Mouse (Mus musculus) forebrain, embryonic 13.5 days (tissue): Measurements from ENCODE around the gene Wdfy2. TPM values are rescaled to one million over a fixed set of nuclear protein-coding genes. Genes with fewer than 3 reads are reported as not detected.
A peak's percentile ranks its signal among the peaks of the same experiment; 100 is the strongest.

ENCODE experiments used
- ATAC-seq: fragments of 200-750 bp; cut with Nextera tagmentation; 2 replicates; pipeline ENCODE4 v1.8.0; 2017
- H3K27ac ChIP-seq: fragments of 300-500 bp; sonication (generic); 2 replicates; pipeline ENCODE4 v1.5.1; 2015; ENCODE audit warnings: inconsistent platforms, mild to moderate bottlenecking, moderate library complexity
- H3K27me3 ChIP-seq: fragments of 300-500 bp; sonication (generic); 2 replicates; pipeline ENCODE4 v1.6.1; 2015; ENCODE audit warnings: mild to moderate bottlenecking, inconsistent platforms
- H3K36me3 ChIP-seq: fragments of 300-500 bp; sonication (generic); 2 replicates; pipeline ENCODE4 v1.6.1; 2015; ENCODE audit warnings: mild to moderate bottlenecking, inconsistent platforms; ENCODE audit not compliant: poor library complexity, severe bottlenecking
- H3K4me1 ChIP-seq: fragments of 300-500 bp; sonication (generic); 2 replicates; pipeline ENCODE4 v1.6.1; 2015; ENCODE audit warnings: inconsistent platforms
- H3K4me2 ChIP-seq: fragments of 300-500 bp; sonication (generic); 2 replicates; pipeline ENCODE4 v1.6.1; 2015; ENCODE audit warnings: inconsistent platforms, mild to moderate bottlenecking, moderate library complexity
- H3K4me3 ChIP-seq: fragments of 300-500 bp; sonication (generic); 2 replicates; pipeline ENCODE4 v1.5.1; 2015; ENCODE audit warnings: mild to moderate bottlenecking, inconsistent platforms
- H3K9ac ChIP-seq: fragments of 300-500 bp; sonication (generic); 2 replicates; pipeline ENCODE4 v1.6.1; 2015; ENCODE audit warnings: mild to moderate bottlenecking, inconsistent platforms
- H3K9me3 ChIP-seq: fragments of 300-500 bp; sonication (generic); replicated peaks from 2 replicates; pipeline ENCODE4 v1.6.1; 2016; ENCODE audit warnings: inconsistent platforms
- WGBS: fragments of 180-500 bp; shearing (Covaris S2); methylation state at CpG from one replicate; pipeline ENCODE4 v1.1.7; 2015; 5-methylcytosine and 5-hydroxymethylcytosine counted together
- polyA plus RNA-seq: library from polyadenylated mRNA; unstranded; fragments of >200 nt; fragmentation: Nextera tagmentation; extraction: Ambion mirVana; gene quantifications from 2 replicates; pipeline ENCODE4 v1.2.1, GENCODE M21; 2015

Wdfy2 gene
- polyA plus RNA-seq, 1 experiment from 2014 or later = 7.3 TPM

DNA sequence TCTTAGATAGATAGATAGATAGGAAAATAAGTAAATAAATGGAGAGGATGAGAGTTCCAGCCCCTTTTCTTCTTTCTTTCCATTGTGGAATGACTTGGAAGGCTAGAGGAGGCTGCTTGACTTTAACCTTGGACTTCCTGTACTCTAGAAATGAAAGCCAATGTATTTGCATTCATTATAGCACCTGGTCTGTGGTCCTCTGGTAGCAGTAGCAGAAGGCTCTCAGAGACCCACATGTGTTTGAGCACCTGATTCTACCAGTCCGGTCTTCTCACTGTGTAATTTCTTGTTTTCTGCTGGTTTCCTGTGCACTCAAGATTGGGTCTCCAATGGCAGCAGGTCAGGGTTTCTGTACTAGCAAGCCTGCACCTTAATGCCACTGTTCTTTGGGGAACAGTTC, 30.1 kb downstream of the Wdfy2 start:
- peaks cover 8% of the 10 kb centered on the region; the same call in 1 of the 2 replicates for H3K4me1 ChIP-seq
- peaks cover 11% of the 10 kb centered on the region for H3K9me3 ChIP-seq
- H3K27ac ChIP-seq = no peak overlapping the region
- no peak overlapping the region for H3K4me2 ChIP-seq
- H3K4me3 ChIP-seq = no peak overlapping the region
- H3K27me3 ChIP-seq = no peaks in the 10 kb centered on the region
- no peak for ATAC-seq
- no peaks in the 10 kb centered on the region for H3K36me3 ChIP-seq
- WGBS = 81% methylated on average over 1 of the region's 1 CpGs
- H3K9ac ChIP-seq = no peak overlapping the region

DNA sequence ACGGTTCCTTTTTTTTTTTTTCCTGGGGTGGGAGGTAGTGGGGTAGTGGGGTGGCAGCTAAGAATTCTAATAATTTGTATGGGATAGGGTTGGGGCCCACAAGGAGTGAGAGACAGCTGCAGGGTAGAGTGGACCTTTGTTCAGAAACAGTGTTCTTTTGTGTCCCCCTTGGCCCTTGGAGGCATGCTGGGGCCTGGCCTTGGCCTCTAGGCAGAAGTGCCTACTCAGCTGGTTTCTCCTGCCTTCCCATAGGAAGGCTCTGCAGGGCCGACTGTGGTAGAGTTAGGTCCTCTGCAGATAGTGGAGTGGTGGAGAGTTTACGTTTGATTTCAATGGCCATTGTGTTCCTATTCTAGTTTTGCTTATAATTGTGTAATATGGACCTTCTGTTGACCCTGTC, 30.8 kb downstream of the Wdfy2 start:
- Histone ChIP-seq H3K27ac (no peak overlapping the region), H3K9ac (no peak overlapping the region), H3K4me1 (peaks cover 8% of the 10 kb centered on the region; the same call in 1 of the 2 replicates), H3K9me3 (peaks cover 11% of the 10 kb centered on the region), H3K36me3 (no peaks in the 10 kb centered on the region), H3K27me3 (no peaks in the 10 kb centered on the region), H3K4me3 (no peak overlapping the region), H3K4me2 (no peak overlapping the region)
- WGBS = 31% methylated on average over 3 of the region's 3 CpGs
- no peak for ATAC-seq

DNA sequence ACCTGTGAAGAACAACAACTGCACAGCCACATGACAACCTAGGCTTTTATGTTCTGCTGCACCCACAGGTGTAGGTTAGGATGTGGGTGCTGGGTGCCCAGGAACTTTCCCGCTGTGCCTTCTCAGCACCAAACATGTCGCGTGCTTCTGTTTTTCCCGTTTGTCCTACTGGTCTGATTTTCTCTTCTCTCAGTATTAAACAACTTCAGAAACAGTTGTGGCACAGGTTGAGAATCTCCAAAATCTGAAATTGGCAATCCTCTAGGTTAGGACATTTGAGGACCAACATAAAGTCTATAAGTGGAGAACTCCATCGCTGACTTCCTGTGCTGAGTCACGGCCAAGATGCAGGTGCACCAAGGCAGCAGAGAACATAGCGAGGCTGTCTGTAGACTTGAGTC, 32.8 kb downstream of the Wdfy2 start:
- no peak for ATAC-seq

DNA sequence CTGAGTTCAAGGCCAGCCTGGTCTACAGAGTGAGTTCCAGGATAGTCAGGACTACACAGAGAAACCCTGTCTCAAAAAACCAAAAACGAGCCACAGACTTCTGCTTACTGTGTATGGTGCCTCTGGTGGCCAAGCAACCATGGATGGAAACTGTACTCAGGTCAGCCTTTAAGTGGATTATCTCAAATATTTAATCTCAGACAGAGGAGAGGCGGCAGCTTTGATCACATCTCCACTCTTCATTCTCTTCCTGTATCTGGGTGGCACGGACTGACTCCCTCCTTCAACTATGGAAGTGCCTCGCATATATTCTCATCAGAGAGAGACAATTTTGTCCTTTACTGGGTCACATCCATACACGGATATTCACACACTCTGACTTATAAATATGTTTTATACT, 34.0 kb downstream of the Wdfy2 start:
- H3K4me3 ChIP-seq = no peak overlapping the region
- peaks cover 20% of the 10 kb centered on the region for H3K4me1 ChIP-seq
- no peak overlapping the region for H3K9ac ChIP-seq
- H3K27ac ChIP-seq = no peak overlapping the region
- H3K9me3 ChIP-seq = peaks cover 11% of the 10 kb centered on the region
- ATAC-seq = no peak
- H3K4me2 ChIP-seq = no peak overlapping the region
- WGBS = 95% methylated on average over 5 of the region's 5 CpGs
- no peaks in the 10 kb centered on the region for H3K27me3 ChIP-seq
- no peaks in the 10 kb centered on the region for H3K36me3 ChIP-seq

More for the DNA sequence above, 32.8 kb downstream of the Wdfy2 start:
- no peak overlapping the region for H3K4me2 ChIP-seq
- no peak overlapping the region for H3K27ac ChIP-seq
- 98% methylated on average over 7 of the region's 7 CpGs for WGBS
- H3K4me3 ChIP-seq = no peak overlapping the region
- H3K4me1 ChIP-seq = peaks cover 21% of the 10 kb centered on the region
- H3K36me3 ChIP-seq = no peaks in the 10 kb centered on the region
- no peak overlapping the region for H3K9ac ChIP-seq
- no peaks in the 10 kb centered on the region for H3K27me3 ChIP-seq
- H3K9me3 ChIP-seq = peaks cover 11% of the 10 kb centered on the region

DNA sequence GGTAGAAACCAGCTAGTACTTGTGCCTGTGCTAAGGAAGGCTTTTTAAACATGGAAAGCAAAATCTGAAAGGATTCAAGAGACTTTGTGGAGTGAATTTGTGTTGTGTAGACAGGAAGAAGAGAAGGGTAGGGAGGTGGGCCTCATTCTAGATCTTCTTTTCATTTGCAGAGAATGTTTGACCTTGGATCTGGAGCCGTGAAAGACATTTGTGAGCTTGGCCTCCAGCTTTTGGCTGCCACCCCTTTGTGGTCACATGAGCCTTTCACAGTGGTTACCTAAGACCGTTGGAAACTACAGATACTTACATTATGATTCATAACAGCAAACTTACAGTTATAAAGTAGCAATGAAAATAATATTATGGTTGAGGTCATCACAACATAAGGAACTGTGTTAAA, 34.5 kb downstream of the Wdfy2 start:
- ATAC-seq = no peak
- H3K27ac ChIP-seq = no peak overlapping the region
- peaks cover 20% of the 10 kb centered on the region for H3K4me1 ChIP-seq
- no peak overlapping the region for H3K4me2 ChIP-seq
- H3K27me3 ChIP-seq = no peaks in the 10 kb centered on the region
- H3K36me3 ChIP-seq = no peaks in the 10 kb centered on the region
- H3K9ac ChIP-seq = no peak overlapping the region
- H3K4me3 ChIP-seq = no peak overlapping the region
- peaks cover 11% of the 10 kb centered on the region for H3K9me3 ChIP-seq
- 85% methylated on average over 2 of the region's 2 CpGs for WGBS

DNA sequence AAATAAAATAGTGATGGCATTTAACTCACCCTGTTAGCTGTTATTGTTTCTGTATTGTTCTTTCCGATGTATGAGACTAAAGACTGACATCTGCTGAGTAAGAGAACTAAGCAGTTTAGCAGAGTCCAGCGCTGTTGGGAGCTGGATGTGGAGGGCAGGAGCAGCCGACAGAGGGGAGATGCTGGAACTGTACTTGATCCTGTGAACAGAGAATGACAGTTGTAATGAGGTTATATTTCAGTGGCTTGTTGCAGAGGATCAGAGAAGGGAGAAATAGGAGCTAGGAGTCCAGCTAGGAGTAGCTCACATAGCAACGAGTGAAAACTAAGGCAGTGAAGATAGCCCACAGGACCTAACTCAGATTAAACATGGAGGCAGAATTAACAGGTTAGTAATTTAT, 36.3 kb downstream of the Wdfy2 start:
- Histone ChIP-seq H3K27me3 (no peaks in the 10 kb centered on the region), H3K4me2 (no peak overlapping the region; the same call in 1 of the 2 replicates), H3K9ac (no peak overlapping the region), H3K36me3 (no peaks in the 10 kb centered on the region), H3K4me3 (no peak overlapping the region), H3K9me3 (peaks cover 11% of the 10 kb centered on the region), H3K27ac (no peak overlapping the region), H3K4me1 (peaks cover 20% of the 10 kb centered on the region)
- WGBS = 8% methylated on average over 4 of the region's 4 CpGs
- no peak for ATAC-seq

DNA sequence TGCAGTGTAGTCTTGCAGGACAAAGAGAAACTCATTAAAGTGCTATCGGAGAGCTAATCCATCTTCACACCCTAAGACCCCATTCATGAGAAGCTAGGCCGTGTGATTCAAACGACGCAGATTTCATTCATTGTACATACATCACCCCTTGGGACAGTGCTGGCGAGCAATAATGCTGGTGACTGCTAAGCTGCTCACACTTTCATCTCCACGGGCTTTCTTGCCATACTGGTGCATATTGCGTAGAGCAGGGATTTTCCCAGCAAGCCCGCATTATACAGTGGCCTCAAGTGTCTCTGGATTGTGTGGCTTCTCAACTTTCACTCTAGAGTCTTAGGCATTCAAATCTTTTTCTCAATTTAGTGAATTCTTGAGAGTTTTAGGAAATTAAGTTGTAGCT, 36.9 kb downstream of the Wdfy2 start:
- no peak overlapping the region for H3K4me3 ChIP-seq
- peaks cover 26% of the 10 kb centered on the region for H3K4me1 ChIP-seq
- H3K9me3 ChIP-seq = peaks cover 11% of the 10 kb centered on the region
- WGBS = 9% methylated on average over 8 of the region's 8 CpGs
- peak overlapping the region; percentile 33 for H3K4me2 ChIP-seq
- H3K36me3 ChIP-seq = no peaks in the 10 kb centered on the region
- no peaks in the 10 kb centered on the region for H3K27me3 ChIP-seq
- no peak overlapping the region for H3K9ac ChIP-seq
- ATAC-seq = peak; percentile 66; the same call in 1 of the 2 replicates
- H3K27ac ChIP-seq = no peak overlapping the region

DNA sequence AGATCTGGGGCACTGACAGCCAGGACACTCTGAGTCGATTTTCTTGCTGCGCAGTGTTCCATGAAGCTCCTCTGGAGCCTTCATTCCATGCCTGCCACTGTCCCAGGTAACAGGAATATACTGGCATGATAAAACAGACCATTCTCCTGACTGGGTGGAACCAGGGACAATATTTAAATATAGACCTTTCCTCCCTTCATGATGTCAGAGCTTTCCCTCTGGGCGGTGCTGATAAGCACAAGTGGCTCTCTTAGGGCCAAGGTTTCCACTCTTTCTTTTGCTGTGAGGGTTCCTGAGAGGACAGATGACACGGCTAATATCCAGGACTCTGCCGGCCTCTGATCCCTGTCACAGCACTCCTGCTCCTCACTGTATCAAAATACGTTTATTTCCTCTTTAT, 40.6 kb downstream of the Wdfy2 start:
- ATAC-seq = no peak
- no peaks in the 10 kb centered on the region for H3K27me3 ChIP-seq
- peaks cover 56% of the 10 kb centered on the region for H3K4me1 ChIP-seq
- H3K27ac ChIP-seq = no peak overlapping the region
- H3K9me3 ChIP-seq = no peaks in the 10 kb centered on the region
- H3K36me3 ChIP-seq = no peaks in the 10 kb centered on the region
- 76% methylated on average over 6 of the region's 6 CpGs for WGBS
- H3K4me2 ChIP-seq = no peak overlapping the region
- H3K9ac ChIP-seq = no peak overlapping the region
- H3K4me3 ChIP-seq = no peak overlapping the region

DNA sequence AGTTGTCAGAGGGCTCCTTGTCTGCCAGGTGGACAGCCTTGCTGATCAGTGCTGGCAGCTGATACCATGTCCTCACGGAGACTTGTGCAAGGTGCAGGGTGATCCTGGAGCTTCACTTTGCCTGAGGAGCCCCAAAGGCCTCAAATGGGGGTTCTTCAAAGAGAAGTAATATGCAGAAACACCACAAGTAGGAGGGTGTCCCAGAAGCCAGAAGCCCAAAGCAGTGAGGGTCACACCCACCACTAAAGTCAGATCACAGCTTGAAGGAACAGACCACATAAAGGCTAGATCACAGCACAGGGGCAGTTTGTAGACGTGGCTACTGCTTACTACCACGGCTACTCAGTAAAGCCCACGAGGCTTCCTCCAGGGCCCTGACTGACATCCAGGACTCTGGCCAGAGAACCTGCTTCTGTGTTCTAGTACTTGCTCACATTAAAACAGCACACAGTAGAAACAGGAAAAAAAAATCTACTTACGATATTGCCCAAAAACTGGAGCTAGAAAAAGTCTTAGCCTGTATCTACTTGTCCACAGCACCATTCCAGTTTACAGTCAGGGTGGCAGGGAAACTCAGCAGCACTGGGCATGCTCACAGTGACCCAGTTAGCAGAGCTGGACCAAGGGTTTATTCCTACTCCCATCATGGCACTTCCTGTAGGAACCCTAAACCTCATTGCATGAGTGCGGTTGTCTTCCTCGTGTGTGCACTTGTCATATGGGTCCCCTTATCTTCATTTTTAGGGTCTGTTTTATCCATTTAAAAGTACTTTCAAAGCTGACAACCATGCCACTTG, 41.4 kb downstream of the Wdfy2 start:
- Histone ChIP-seq H3K4me2 (no peak overlapping the region), H3K27me3 (no peaks in the 10 kb centered on the region), H3K9ac (no peak overlapping the region), H3K4me3 (no peak overlapping the region), H3K36me3 (no peaks in the 10 kb centered on the region), H3K27ac (0 out of 2 replicates have a peak overlapping the region, but pooled peaks have one; percentile 12), H3K9me3 (no peaks in the 10 kb centered on the region), H3K4me1 (peaks cover 54% of the 10 kb centered on the region)
- 63% methylated on average over 7 of the region's 7 CpGs for WGBS
- ATAC-seq = no peak

DNA sequence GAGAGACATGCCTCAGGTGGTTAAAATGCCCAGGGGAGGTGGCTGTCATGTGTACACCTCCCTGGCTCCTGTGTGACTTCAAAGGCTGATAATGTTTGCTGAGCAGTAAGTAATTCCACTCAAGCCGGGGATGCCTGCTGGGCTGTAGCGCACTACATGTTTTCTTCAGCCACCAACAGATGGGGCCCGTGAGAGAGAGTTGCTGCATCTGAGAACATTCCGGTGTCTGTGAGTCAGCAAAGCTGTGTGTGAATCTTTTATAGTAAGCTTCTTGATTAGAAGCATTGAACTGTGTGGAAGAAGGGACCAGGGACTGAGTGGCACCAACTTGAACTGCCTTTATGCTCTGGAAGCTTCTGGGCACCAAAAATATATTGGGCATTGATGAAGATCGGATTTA, 42.0 kb downstream of the Wdfy2 start:
- Histone ChIP-seq H3K9ac (no peak overlapping the region), H3K4me1 (peaks cover 47% of the 10 kb centered on the region), H3K9me3 (no peaks in the 10 kb centered on the region), H3K4me3 (no peak overlapping the region), H3K27me3 (no peaks in the 10 kb centered on the region), H3K27ac (peak overlapping the region; percentile 80), H3K36me3 (no peaks in the 10 kb centered on the region), H3K4me2 (peak overlapping the region; percentile 32)
- 11% methylated on average over 5 of the region's 5 CpGs for WGBS
- ATAC-seq = peak; percentile 86

DNA sequence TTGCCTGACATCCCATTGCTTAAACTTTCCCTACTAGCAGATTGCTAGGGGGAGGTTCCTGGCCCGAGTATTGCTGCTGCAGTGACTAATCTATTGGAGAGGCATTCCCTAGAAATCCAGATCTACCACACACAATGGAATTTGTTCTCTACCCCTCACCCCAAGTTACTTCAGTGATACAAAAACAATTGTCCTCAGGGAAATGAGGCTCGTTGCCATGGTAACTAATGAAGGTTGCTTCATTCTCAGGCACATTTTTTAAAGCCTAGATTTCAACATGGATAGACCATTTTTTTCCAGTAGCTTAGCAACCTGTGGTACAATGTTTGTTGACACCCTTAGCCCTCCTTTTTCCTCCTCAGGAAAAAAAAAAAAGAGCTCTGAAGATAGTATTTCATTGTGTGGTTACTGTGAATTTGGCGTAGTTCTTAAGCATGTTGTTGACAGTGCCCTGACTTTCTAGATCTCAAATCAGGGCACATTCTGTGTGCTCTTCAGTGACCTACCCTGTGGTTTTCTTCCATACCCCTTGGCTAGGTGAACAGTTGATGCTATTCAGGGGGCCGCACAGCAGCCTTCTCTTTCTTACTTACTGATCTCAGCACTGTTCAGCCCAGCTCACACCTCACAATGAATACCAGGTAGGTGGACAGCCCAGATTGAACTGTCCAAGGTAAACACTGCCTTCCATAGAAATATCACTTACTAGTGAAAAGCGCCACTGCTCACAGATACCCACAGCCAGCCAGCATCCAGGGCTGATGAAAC, 42.8 kb downstream of the Wdfy2 start:
- Histone ChIP-seq H3K27me3 (no peaks in the 10 kb centered on the region), H3K4me2 (peak overlapping the region; percentile 32), H3K9me3 (no peaks in the 10 kb centered on the region), H3K36me3 (no peaks in the 10 kb centered on the region), H3K4me1 (peaks cover 40% of the 10 kb centered on the region), H3K4me3 (no peak overlapping the region), H3K9ac (no peak overlapping the region), H3K27ac (peak overlapping the region; percentile 80)
- peak; percentile 81 for ATAC-seq
- 25% methylated on average over 5 of the region's 5 CpGs for WGBS

DNA sequence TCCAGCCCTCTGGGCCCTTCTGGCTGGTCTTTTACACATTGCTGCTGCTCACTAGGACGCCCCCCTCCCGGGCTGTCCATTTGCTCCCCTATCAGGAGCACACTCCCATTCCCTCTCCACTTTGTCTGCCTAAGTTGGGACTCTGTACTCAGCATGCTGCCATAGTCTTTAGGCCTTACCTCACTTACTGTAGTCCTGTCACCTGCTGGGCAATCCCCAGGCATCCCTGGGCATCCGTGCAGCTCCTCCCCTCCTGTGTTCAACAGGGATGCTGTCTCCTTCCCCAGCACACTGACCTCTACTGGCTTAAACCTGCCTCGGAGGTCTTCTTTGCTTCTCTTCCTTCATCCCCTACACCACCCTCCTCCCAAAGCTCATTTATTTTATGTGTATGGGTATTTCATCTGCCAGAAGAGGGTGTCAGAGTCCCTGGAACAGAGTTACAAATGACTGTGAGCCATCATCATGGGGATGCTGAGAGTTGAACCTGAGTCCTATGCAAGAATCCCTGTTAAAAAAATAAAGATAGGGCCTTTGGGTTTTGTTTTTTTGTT, 44.7 kb downstream of the Wdfy2 start:
- Histone ChIP-seq H3K9ac (no peak overlapping the region), H3K9me3 (no peaks in the 10 kb centered on the region), H3K36me3 (no peaks in the 10 kb centered on the region), H3K27me3 (no peaks in the 10 kb centered on the region), H3K4me2 (no peak overlapping the region), H3K4me1 (peaks cover 40% of the 10 kb centered on the region), H3K27ac (no peak overlapping the region), H3K4me3 (no peak overlapping the region)
- WGBS = 20% methylated on average over 4 of the region's 4 CpGs
- no peak for ATAC-seq
